Mouse (Mus musculus) CD8-positive naive resting alpha-beta T cell, adult 2 months (primary cell): ENCODE data around the gene Rpn1.
"Not testable (repeated sequence)": the region's sequence is repeated elsewhere in the genome, so short reads cannot be mapped to it uniquely, and the experiment has no call there.

Experiments
- DNase-seq, 2 experiments: peaks; one replicate each; pipeline ENCODE4 v3.0.0; 2022; ENCODE audit warnings: low read depth in 2 of 2, low spot score in 2 of 2

Gene Rpn1

GRCm38 (mm10) chr6:88119309-88119708, 35.0 kb downstream of the Rpn1 start:
- DNase-seq: no peak

- no peak for DNase-seq
Observed at GRCm38 (mm10) chr6:88120813-88121212, 36.5 kb downstream of the Rpn1 start.

- DNase-seq: no peak
Observed at GRCm38 (mm10) chr6:88121781-88122180, 37.5 kb downstream of the Rpn1 start.

- no peak for DNase-seq
Observed at GRCm38 (mm10) chr6:88123150-88123857, 39.0 kb downstream of the Rpn1 start.

GRCm38 (mm10) chr6:88123858-88124261, 39.6 kb downstream of the Rpn1 start:
- DNase-seq: no peak

- no peak for DNase-seq
Observed at GRCm38 (mm10) chr6:88124551-88124950, 40.3 kb downstream of the Rpn1 start.

GRCm38 (mm10) chr6:88125815-88126214, 41.5 kb downstream of the Rpn1 start:
- DNase-seq: not testable (repeated sequence)

- no peak for DNase-seq
Observed at GRCm38 (mm10) chr6:88131521-88131920, 47.2 kb downstream of the Rpn1 start.

- no peak for DNase-seq
Observed at GRCm38 (mm10) chr6:88132051-88132450, 47.8 kb downstream of the Rpn1 start.

GRCm38 (mm10) chr6:88133061-88133460, 48.8 kb downstream of the Rpn1 start:
- DNase-seq: no peak

- no peak for DNase-seq
Observed at GRCm38 (mm10) chr6:88133878-88134277, 49.6 kb downstream of the Rpn1 start.

GRCm38 (mm10) chr6:88136201-88136631, 51.9 kb downstream of the Rpn1 start:
- DNase-seq: no peak

GRCm38 (mm10) chr6:88138485-88138884, 54.2 kb downstream of the Rpn1 start:
- no peak for DNase-seq

GRCm38 (mm10) chr6:88140264-88140663, 56.0 kb downstream of the Rpn1 start:
- no peak for DNase-seq

- no peak for DNase-seq
Observed at GRCm38 (mm10) chr6:88145793-88146192, 61.5 kb downstream of the Rpn1 start.

GRCm38 (mm10) chr6:88146576-88146975, 62.3 kb downstream of the Rpn1 start:
- no peak for DNase-seq

GRCm38 (mm10) chr6:88147411-88148003, 63.2 kb downstream of the Rpn1 start:
- no peak for DNase-seq

- no peak for DNase-seq
Observed at GRCm38 (mm10) chr6:88151335-88151734, 67.1 kb downstream of the Rpn1 start.

GRCm38 (mm10) chr6:88152127-88152705, 67.9 kb downstream of the Rpn1 start:
- DNase-seq: no peak

- no peak for DNase-seq
Observed at GRCm38 (mm10) chr6:88152979-88153378, 68.7 kb downstream of the Rpn1 start.
